Mouse (Mus musculus) olfactory bulb, adult 2 months (tissue): ENCODE results near the gene Phc2. TPM values are rescaled to one million over a fixed set of nuclear protein-coding genes. Genes with fewer than 3 reads are reported as not detected.

Experiments
- H3K27ac ChIP-seq: fragments of 200-500 bp; 2 replicates; pipeline ENCODE4 v1.5.1; 2012; ENCODE audit warnings: low read depth, low read length; ENCODE audit not compliant: insufficient read depth
- H3K4me1 ChIP-seq: fragments of 200-500 bp; 2 replicates; pipeline ENCODE4 v1.6.1; 2012; ENCODE audit warnings: low read length; ENCODE audit not compliant: control insufficient read depth, insufficient read depth
- H3K4me3 ChIP-seq: fragments of 200-500 bp; 2 replicates; pipeline ENCODE4 v1.5.1; 2012; ENCODE audit warnings: mild to moderate bottlenecking, low read depth, low read length, moderate library complexity; ENCODE audit not compliant: insufficient read depth
- CTCF ChIP-seq: fragments of 200-500 bp; IDR thresholded peaks from 2 replicates; pipeline ENCODE4 v1.5.1; 2012; ENCODE audit warnings: low read depth, mild to moderate bottlenecking, low read length, moderate library complexity; ENCODE audit not compliant: insufficient read depth
- POLR2A ChIP-seq: fragments of 200-500 bp; IDR thresholded peaks from 2 replicates; pipeline ENCODE4 v1.6.1; 2012; ENCODE audit warnings: mild to moderate bottlenecking, low read depth, low read length, moderate library complexity; ENCODE audit not compliant: insufficient read depth
- WGBS: fragments of 180-500 bp; shearing (Covaris S2); methylation state at CpG from one replicate; pipeline ENCODE4 v1.1.7; 2018; 5-methylcytosine and 5-hydroxymethylcytosine counted together
- polyA plus RNA-seq: library from polyadenylated mRNA; stranded (reverse); fragments of >200 nt; gene quantifications from 2 replicates; pipeline ENCODE4 v1.2.4, GENCODE M21; 2012; ENCODE audit warnings: low replicate concordance; ENCODE audit not compliant: missing spikeins, insufficient read depth, insufficient read length

The Phc2 gene
- polyA plus RNA-seq, 1 experiment = not detected

- H3K4me1 ChIP-seq = peaks cover 5% of the 10 kb centered on the region; the same call in 1 of the 2 replicates
- no peak overlapping the region for H3K27ac ChIP-seq
- H3K4me3 ChIP-seq = no peak overlapping the region
- 86% methylated on average over 7 of the region's 7 CpGs for WGBS
- TF ChIP-seq CTCF = no peak
- no peak for TF ChIP-seq POLR2A
Observed at GRCm38 (mm10) chr4:128753571-128753970, 99.1 kb downstream of the Phc2 start.

- no peak within 1 kb of the TSS for H3K27ac ChIP-seq
- 64% methylated on average over 3 of the region's 3 CpGs for WGBS
- H3K4me1 ChIP-seq = peaks cover 5% of the 10 kb centered on the region; the same call in 1 of the 2 replicates
- TF ChIP-seq POLR2A = no peak
- TF ChIP-seq CTCF = no peak
- H3K4me3 ChIP-seq = no peak within 1 kb of the TSS
Observed at GRCm38 (mm10) chr4:128755064-128755463, 100.6 kb downstream of the Phc2 start, which contains the start of gene A3galt2. TSS of gene A3galt2 (plus strand) at chr4:128755364.

- TF ChIP-seq POLR2A (no peak), CTCF (no peak)
- Histone ChIP-seq H3K4me1 (peaks cover 5% of the 10 kb centered on the region; the same call in 1 of the 2 replicates), H3K27ac (no peak overlapping the region), H3K4me3 (no peak overlapping the region)
- WGBS = 37% methylated on average over 7 of the region's 7 CpGs
Observed at GRCm38 (mm10) chr4:128755900-128756299, 101.4 kb downstream of the Phc2 start.

- no peak overlapping the region for H3K27ac ChIP-seq
- 89% methylated on average over 5 of the region's 5 CpGs for WGBS
- TF ChIP-seq POLR2A (no peak), CTCF (no peak)
- H3K4me3 ChIP-seq = no peak overlapping the region
- peaks cover 5% of the 10 kb centered on the region; the same call in 1 of the 2 replicates for H3K4me1 ChIP-seq
Observed at GRCm38 (mm10) chr4:128759214-128759613, 104.7 kb downstream of the Phc2 start.

GRCm38 (mm10) chr4:128760029-128760428, 105.5 kb downstream of the Phc2 start:
- 90% methylated on average over 6 of the region's 6 CpGs for WGBS
- no peak overlapping the region for H3K4me3 ChIP-seq
- TF ChIP-seq CTCF (no peak), POLR2A (no peak)
- H3K27ac ChIP-seq = no peak overlapping the region
- peaks cover 5% of the 10 kb centered on the region; the same call in 1 of the 2 replicates for H3K4me1 ChIP-seq

- 94% methylated on average over 20 of the region's 20 CpGs for WGBS
Observed at GRCm38 (mm10) chr4:128766929-128767328, 112.4 kb downstream of the Phc2 start.

GRCm38 (mm10) chr4:128768120-128768519, 113.6 kb downstream of the Phc2 start:
- H3K4me3 ChIP-seq = no peak overlapping the region
- no peak overlapping the region for H3K27ac ChIP-seq
- 81% methylated on average over 13 of the region's 13 CpGs for WGBS
- no peaks in the 10 kb centered on the region; the same call in 1 of the 2 replicates for H3K4me1 ChIP-seq
- no peak for TF ChIP-seq POLR2A
- TF ChIP-seq CTCF = no peak

More at GRCm38 (mm10) chr4:128766929-128767328, 112.4 kb downstream of the Phc2 start:
- Histone ChIP-seq H3K4me1 (no peaks in the 10 kb centered on the region; the same call in 1 of the 2 replicates), H3K27ac (no peak overlapping the region), H3K4me3 (no peak overlapping the region)
- no peak for TF ChIP-seq CTCF
- no peak for TF ChIP-seq POLR2A

GRCm38 (mm10) chr4:128769569-128770355, 115.3 kb downstream of the Phc2 start:
- TF ChIP-seq CTCF (no peak), POLR2A (no peak)
- Histone ChIP-seq H3K27ac (no peak overlapping the region), H3K4me1 (no peaks in the 10 kb centered on the region; the same call in 1 of the 2 replicates), H3K4me3 (no peak overlapping the region)
- WGBS = 78% methylated on average over 13 of the region's 13 CpGs

GRCm38 (mm10) chr4:128770698-128771097, 116.2 kb downstream of the Phc2 start:
- TF ChIP-seq CTCF (no peak), POLR2A (no peak)
- WGBS = 82% methylated on average over 5 of the region's 5 CpGs
- Histone ChIP-seq H3K4me1 (no peaks in the 10 kb centered on the region; the same call in 1 of the 2 replicates), H3K27ac (no peak overlapping the region), H3K4me3 (no peak overlapping the region)

- Histone ChIP-seq H3K4me1 (0 out of 2 replicates have a peak, but pooled peaks cover 3% of the 10 kb centered on the region), H3K4me3 (no peak overlapping the region), H3K27ac (no peak overlapping the region)
- 81% methylated on average over 11 of the region's 11 CpGs for WGBS
- TF ChIP-seq POLR2A = no peak
- no peak for TF ChIP-seq CTCF
Observed at GRCm38 (mm10) chr4:128773820-128774219, 119.3 kb downstream of the Phc2 start.
